Mouse (Mus musculus) adrenal gland, adult 2 months (tissue): ENCODE results near the gene Klk6. TPM values are rescaled to one million over a fixed set of nuclear protein-coding genes. Genes with fewer than 3 reads are reported as not detected.

ENCODE experiments used
- DNase-seq: peaks from one replicate; pipeline ENCODE4 v3.0.0; 2021
- polyA plus RNA-seq: library from polyadenylated mRNA; depleted of rRNA; stranded (reverse); fragments of >200 nt; gene quantifications from 2 replicates; pipeline ENCODE4 v1.2.3, GENCODE M21; 2012; rRNA removed
- total RNA-seq, 2 experiments: library from RNA; stranded (reverse); gene quantifications; 2 replicates each; pipeline ENCODE4 v1.2.3; 2021

Gene Klk6
- total and polyA plus RNA-seq, 3 experiments, result not detected

DNA sequence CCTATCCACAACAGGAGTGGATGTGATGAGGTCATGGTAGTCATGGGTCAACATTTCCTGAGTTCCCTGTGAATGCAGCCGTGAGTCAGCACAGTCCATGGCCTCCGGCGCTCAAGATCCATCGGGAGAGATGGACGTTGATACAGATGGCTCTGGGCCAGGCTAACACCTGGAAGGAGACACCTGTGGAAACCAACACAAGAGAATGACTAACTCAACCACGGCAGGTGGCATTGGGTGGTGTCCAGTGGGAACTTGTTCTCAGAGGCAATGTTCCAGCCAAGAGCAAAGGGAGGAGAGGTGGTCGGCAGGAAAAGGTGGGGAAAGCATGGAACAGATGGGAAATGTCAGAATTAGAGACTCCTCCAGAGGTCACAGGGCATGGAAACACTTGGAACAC, 2.7 kb upstream of the Klk6 start:
- DNase-seq, result no peak

DNA sequence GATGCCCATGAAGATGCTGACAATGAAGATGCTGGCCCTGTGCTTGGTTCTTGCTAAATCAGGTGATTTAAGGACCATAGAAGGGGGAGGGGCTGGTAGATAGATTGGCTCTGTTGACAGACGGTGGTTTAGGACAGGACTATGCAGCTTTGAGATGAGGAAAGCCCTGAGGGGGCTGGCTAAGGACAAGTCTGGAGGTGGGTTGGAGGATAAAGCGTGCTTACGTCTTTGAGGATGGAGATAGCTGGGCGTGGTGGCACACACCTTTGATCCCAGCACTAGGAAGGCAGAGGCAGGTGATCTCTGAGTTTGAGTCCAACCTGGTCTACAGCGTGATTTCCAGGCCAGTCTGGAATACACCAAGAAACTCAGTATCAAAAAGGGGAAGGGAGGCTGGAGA, 1.8 kb downstream of the Klk6 start:
- DNase-seq, result no peak

DNA sequence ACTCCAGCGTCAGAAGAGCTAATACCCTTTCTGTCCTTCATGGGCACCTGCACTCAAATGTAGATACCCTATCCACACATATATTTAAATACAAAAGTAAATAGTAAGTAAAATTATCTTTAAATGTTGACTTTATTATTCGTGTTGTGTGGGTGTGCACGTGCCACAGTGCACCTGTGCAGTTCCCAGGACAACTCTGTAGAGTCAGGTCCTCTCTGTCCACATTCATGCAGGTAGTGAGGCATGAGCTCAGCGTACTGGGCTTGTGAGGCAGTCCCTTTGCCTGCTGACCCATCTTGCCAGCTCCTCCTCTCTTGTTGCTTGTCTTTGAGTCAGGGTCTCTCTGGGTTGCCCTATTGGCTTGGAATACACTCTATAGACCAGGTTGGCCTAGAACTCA, 3.4 kb downstream of the Klk6 start:
- no peak for DNase-seq

DNA sequence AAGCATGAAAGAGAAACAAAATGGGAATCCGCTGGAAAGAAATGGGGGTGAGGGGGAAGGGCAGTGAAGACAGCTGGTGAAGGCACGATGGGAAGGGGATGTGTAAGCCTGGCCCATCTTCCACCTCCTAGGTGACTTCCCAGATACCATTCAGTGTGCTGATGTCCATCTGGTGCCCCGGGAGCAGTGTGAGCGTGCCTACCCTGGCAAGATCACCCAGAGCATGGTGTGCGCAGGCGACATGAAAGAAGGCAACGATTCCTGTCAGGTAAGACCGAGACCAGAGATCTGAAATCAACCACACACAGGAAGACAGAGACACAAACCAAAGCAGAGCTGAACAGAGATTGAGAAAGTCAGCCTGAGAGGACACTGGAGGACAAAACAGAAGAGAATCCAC, 4.7 kb downstream of the Klk6 start:
- no peak for DNase-seq

DNA sequence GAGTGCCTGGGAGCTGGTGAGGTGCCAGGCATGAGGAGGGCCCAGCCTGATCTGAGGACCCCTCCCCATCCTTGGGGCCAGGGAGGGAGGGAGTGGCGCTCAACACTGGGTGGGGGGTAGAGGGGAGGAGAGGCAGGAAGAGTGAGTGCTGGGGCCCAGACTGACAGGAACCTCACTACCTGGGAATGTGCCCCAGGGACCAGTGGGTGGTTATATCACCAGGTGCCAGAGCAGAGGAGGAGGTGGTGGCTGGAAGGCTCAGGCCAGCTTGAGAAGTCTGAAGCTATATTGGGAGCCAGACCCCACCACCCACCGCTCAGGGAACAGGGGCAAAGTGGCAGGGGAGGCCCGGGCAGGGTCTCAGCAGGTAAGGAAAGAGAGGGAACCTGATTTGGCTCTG, 17.4 kb downstream of the Klk6 start, which contains the start of gene Klk5:
TSS of gene Klk5 (plus strand) at position 271 of the 400 bp plus-strand sequence.
- DNase-seq, result no peak

DNA sequence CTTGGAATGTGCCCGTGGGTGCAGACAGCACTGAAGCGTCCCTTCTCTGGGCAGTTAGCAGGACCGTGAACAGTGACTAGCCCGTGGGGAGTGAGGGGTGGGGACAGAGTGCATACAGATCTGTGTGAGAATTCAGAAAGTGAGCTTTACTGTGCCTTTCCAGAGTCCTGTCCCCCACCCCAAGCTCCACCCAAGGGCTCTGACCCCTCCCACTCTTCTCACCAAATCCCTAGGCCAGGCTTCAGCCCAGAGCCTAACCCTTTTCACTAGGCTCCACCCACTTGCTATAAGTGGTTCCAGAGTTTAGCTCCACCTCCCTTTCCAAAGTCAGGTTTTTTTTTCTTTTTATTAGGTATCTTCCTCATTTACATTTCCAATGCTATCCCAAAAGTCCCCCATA, 19.5 kb downstream of the Klk6 start:
- no peak for DNase-seq

DNA sequence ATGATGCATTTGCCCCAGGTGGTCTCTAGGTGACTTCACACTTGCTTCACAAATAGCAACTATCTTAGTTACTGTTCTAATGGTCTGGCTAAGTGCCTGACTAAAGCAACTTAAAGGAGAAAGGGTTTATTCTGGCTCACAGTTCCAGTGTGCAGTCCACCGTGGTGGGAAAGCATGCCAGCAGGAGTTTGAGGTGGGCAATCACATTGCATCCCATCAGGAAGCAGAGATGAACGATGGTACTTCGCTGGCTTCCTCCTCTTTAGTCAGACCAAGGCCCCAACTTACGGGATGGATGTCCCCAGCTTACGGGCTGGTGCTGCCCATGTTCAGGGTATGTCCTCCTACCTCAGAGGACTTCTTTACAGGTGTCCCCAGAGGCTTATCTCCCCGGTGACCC, 27.3 kb downstream of the Klk6 start:
- DNase-seq, result no peak

DNA sequence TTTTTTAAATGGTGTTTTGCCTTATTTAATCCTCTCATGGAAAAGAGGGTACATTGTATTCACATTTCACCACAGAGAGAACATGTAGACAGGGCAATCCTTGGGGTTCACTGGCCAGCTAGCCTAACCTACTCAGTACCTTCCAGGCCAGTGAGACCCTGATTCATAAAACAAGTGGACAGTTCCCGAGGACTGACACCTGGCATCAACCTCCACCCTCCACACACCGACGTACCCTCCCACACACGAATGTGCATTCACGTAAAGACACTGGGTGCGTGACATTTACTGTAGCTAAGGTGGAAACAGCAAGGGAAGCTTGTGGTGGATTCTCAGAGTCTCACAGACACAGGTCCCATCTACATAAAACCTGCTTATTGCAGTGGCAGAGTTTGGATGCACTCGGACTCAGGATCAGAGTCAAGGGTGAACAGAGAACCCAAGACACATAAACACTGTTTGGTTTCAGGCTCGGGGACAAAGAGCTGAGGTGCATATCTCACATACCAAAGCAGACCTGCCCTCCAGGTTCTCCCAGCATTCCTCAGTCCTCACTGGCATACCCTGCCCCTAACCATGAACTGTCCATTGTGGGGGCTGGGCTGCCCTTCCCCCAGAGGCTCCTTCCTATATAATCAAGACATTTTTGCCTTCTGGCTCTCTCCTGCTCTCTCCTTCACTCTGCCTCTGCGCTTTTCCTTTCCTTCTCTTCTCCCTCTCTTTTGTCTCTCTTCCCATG, 30.5 kb downstream of the Klk6 start:
- DNase-seq, result no peak

DNA sequence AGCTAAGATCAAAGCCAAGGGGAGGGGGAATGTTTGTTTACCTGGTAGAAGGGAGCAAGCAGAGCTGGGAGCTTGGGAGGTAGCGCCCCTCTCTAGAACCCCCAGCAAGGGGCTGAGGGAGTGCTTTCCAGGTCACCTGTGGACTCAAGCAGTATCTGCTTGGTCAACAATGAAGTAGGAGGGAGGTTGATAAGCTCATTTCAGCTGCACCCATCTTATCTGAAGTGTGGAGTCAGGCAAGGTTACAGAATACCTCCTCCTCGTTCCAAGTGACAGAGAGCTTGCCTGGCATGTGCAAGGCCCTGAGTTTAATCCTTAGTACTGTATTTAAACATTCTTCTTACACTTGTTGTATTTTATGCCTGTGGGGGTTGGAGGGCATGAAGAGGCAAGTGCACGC, 31.4 kb downstream of the Klk6 start:
- DNase-seq, result no peak

DNA sequence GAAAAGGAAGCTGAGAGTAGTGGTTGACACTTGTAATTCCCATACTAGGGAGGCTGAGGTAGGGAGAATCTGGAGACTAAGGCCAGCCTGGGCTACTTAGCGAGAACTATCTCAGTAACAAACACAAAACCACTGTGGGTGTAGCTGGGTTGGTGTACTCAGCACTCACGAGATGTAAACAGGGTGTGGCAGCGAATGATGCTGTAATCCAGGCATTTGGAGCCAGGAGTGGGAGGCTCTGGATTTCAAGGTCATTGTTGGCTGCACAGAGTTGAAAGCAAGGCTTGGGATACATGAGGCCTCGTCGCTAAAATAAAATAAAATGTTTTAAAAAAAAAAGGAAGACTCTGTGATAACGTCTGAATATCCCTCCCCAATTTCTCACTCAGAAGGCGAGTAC, 32.0 kb downstream of the Klk6 start:
- DNase-seq, result no peak

DNA sequence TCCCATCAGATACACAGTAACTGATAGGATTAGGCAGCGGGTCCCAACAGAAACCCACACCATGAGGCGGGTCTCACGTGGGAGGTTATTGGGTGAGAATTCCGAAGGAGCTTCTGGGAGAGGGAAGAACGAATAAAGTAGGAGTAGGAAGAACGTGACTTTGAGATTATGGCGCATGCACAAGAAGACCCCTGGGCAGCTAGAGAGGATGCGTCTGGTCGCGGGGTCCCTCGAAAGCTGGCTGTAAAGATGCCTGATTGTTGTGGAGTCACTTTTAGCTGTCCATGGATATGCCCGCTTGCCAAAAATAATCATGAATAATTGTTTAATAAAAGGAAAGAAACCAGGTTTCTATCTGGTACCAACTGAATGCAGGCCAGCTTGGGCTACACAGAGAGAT, 33.2 kb downstream of the Klk6 start:
- no peak for DNase-seq

DNA sequence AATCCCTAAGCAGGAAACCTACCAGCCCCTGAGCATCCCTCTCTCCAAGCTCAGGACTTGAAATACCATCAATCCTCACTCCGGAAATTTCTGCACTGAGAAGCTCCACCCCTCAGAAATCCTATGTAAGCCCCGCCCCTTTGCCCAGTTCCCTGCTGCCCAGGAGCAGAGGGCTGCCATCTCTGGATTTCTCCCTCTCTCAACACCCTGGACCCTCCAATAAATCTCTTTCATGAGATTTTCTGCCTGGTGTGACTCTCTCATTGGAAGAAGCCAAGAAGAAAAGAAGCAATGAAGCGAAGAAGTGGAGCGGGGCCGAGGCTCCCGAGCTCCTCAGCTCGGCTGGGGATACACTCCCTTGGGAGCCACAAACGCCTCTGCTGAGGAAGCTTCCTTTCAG, 36.1 kb downstream of the Klk6 start:
- no peak for DNase-seq

DNA sequence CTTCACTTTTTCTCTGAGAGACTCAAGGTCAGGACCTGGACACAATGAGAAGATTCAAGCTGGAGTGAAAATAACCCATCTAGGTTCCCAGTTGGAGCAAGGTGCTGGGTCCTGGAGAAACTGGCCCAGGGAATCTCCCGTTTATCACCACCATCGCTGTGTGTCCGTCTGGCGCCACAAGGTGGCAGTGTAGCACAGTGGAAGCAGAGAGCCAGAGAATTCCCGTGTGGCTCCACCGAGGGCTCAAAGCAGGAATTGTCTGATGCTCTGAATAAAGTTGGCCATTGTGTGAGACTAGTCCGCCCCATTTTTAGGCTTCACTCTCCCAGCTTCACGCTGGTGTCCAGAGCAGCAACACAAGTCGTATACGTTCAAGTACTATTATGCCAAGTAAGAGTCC, 48.9 kb downstream of the Klk6 start:
- peak; percentile 63 for DNase-seq

DNA sequence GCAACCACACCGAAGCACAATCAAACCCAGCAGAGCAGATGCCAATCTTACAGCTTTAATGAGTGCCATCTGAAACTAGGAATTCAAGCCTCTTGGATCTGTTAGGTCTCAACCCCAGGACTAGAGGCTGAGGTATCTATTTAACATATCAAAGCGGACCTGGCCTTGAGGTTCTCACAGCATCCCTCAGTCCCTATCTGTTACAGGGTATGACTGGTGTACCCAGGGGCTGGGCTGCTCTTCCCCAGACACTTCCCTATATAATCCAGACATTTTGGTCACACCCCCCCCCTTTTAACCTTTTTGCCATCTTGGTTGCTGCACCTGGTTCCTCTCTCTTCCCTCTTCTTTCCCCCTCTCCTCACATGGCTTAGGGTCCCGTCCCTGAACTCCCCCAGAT, 49.4 kb downstream of the Klk6 start:
- DNase-seq, result no peak

DNA sequence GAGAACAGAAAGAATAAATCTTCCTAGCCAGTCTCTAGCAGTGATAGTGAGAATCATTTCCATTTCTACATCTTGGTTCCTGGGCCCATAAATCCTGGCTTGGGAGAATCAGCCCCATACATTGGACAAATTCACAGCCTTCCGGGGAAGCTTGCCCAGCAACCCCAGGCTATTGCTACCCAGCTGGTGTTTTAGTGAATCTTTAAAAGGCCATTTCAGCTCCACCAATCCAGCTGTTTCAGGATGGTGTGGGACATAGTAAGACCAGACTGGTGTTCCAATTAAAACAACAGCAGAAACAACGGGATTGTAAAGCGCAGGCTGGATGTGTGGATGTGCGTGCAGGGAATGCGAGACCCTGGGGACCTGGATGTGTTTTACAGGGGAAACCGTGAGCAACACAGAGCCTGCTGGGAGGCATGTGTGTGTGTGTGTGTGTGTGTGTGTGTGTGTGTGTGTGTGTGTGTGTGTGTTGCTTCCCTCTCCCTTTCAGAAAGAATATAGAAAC, 50.6 kb downstream of the Klk6 start:
- DNase-seq, result no peak

DNA sequence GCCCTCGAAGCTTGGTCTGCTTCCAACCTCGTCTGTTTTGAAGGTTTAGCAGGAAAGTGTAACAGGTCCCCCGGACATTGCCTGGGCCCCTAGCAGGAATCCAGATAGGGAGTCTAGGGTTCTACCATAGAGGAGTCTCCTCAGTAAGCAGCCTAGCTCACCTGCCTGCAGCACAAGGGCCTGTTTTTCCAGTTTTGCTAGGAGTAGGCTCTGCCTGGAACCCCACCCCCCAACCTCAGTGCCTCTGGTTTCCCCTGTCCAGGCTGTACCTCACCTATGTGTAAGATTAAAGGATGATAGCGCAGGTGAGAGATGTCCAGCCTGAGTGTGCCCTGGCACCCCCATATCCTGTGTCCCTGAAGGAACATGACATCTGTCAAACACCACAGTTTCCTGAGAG, 52.1 kb downstream of the Klk6 start:
- DNase-seq, result no peak

DNA sequence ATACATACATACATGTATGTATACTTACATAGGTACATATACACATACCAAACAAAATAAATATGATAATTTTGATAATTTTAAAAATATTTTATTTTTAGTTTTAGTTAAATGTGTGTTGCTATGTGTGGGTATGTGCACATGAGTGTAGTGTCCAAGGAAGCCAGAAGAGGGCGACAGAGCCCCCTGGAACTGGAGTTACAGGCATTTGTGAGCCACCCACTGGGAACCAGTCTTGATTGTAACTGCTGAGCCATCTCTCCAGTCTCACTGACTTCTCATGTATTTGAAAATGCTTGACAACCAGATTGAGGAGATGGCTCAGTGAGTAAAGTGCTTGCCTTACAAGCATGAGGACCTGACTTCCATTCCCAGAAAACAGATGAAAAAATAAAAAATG, 54.0 kb downstream of the Klk6 start:
- no peak for DNase-seq

DNA sequence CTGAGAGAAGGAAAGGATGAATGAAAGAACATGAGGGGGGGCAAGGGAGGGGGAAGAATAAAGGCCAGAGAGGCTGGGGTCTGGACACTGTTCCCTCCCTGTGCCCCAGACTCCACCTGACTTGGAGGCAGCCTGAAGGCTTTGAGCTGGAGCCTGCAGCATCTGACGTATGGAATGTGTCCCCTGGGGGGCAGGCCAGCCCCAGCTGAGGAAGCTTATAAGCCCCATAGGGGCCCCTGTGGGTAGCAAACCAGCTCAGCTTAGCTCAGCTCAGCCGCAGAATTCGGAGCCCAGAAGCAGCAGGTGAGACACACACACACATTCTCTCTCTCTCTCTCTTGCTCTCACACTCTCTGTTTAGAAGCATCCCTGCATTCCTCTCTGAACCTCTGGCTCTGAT, 56.6 kb downstream of the Klk6 start, which contains the start of gene Klk4:
TSS of gene Klk4 (plus strand) at position 249 of the 400 bp plus-strand sequence.
- DNase-seq, result no peak

Other genes starting within 250 kb of the Klk6 start
- 10 to 100 TPM; 12.8 to 18.1 TPM for gene Zfp719, start 244.9 kb upstream of the Klk6 start, total RNA-seq
- gene Zfp719, start 244.9 kb upstream of the Klk6 start, polyA plus RNA-seq, result 0.27 and 0.47 TPM in 2 replicates
- gene Zfp819, start 217.3 kb upstream of the Klk6 start, total RNA-seq, result not detected
- not detected in 2 replicates for gene Zfp819, start 217.3 kb upstream of the Klk6 start, polyA plus RNA-seq
- gene Ceacam18, start 189.8 kb upstream of the Klk6 start, total RNA-seq, result not detected
- not detected in 2 replicates for gene Ceacam18, start 189.8 kb upstream of the Klk6 start, polyA plus RNA-seq
- gene Siglece, start 164.3 kb upstream of the Klk6 start, total RNA-seq, result 1 to 10 TPM; 3.5 to 5.0 TPM
- 3.6 and 5.3 TPM in 2 replicates for gene Siglece, start 164.3 kb upstream of the Klk6 start, polyA plus RNA-seq
- gene Ctu1, start 152.5 kb upstream of the Klk6 start, total RNA-seq, result 10 to 100 TPM in 1 of 2 experiments, 1 to 10 TPM in 1; 9.9 to 10.4 TPM
- 20.1 and 21.3 TPM in 2 replicates for gene Ctu1, start 152.5 kb upstream of the Klk6 start, polyA plus RNA-seq
- gene Klk14, start 134.1 kb upstream of the Klk6 start, total RNA-seq, result not detected
- gene Klk14, start 134.1 kb upstream of the Klk6 start, polyA plus RNA-seq, result not detected in 2 replicates
- gene Klk13, start 111.9 kb upstream of the Klk6 start, total RNA-seq, result not detected
- gene Klk13, start 111.9 kb upstream of the Klk6 start, polyA plus RNA-seq, result 0.12 and 0.36 TPM in 2 replicates
- not detected for gene Klk12, start 55.6 kb upstream of the Klk6 start, total RNA-seq
- not detected in 2 replicates for gene Klk12, start 55.6 kb upstream of the Klk6 start, polyA plus RNA-seq
- gene Klk11, start 49.9 kb upstream of the Klk6 start, total RNA-seq, result not detected
- not detected in 2 replicates for gene Klk11, start 49.9 kb upstream of the Klk6 start, polyA plus RNA-seq
- gene Klk10, start 43.5 kb upstream of the Klk6 start, total RNA-seq, result under 1 TPM; 0.40 to 0.62 TPM
- gene Klk10, start 43.5 kb upstream of the Klk6 start, polyA plus RNA-seq, result 1.0 and 1.4 TPM in 2 replicates
- gene Klk9, start 32.6 kb upstream of the Klk6 start, total RNA-seq, result not detected
- not detected in 2 replicates for gene Klk9, start 32.6 kb upstream of the Klk6 start, polyA plus RNA-seq
- 1 to 10 TPM; 3.0 to 3.5 TPM for gene Klk8, start 26.9 kb upstream of the Klk6 start, total RNA-seq
- gene Klk8, start 26.9 kb upstream of the Klk6 start, polyA plus RNA-seq, result 1.4 and 2.3 TPM in 2 replicates
- gene Klk7, start 13.2 kb upstream of the Klk6 start, total RNA-seq, result not detected
- not detected in 2 replicates for gene Klk7, start 13.2 kb upstream of the Klk6 start, polyA plus RNA-seq
- gene Klk5, start 17.5 kb downstream of the Klk6 start, total RNA-seq, result not detected
- gene Klk5, start 17.5 kb downstream of the Klk6 start, polyA plus RNA-seq, result not detected in 2 replicates
- not detected for gene Klk4, start 56.7 kb downstream of the Klk6 start, total RNA-seq
- not detected in 2 replicates for gene Klk4, start 56.7 kb downstream of the Klk6 start, polyA plus RNA-seq
- not detected for gene Klk15, start 109.2 kb downstream of the Klk6 start, total RNA-seq
- gene Klk15, start 109.2 kb downstream of the Klk6 start, polyA plus RNA-seq, result not detected in 2 replicates
- not detected for gene Klk1b8, start 126.2 kb downstream of the Klk6 start, total RNA-seq
- not detected in 2 replicates for gene Klk1b8, start 126.2 kb downstream of the Klk6 start, polyA plus RNA-seq
- gene Klk1b1, start 142.3 kb downstream of the Klk6 start, total RNA-seq, result not detected
- gene Klk1b1, start 142.3 kb downstream of the Klk6 start, polyA plus RNA-seq, result not detected in 2 replicates
- not detected for gene Klk1b9, start 151.6 kb downstream of the Klk6 start, total RNA-seq
- not detected in 2 replicates for gene Klk1b9, start 151.6 kb downstream of the Klk6 start, polyA plus RNA-seq
- not detected for gene Klk1b11, start 171.4 kb downstream of the Klk6 start, total RNA-seq
- gene Klk1b11, start 171.4 kb downstream of the Klk6 start, polyA plus RNA-seq, result not detected in 2 replicates
- gene Klk1b26, start 187.7 kb downstream of the Klk6 start, total RNA-seq, result not detected
- gene Klk1b26, start 187.7 kb downstream of the Klk6 start, polyA plus RNA-seq, result not detected in 2 replicates
- gene Klk1b27, start 227.8 kb downstream of the Klk6 start, total RNA-seq, result not detected
- gene Klk1b27, start 227.8 kb downstream of the Klk6 start, polyA plus RNA-seq, result not detected in 2 replicates